Mouse (Mus musculus) c-Kit-positive CD71-negative TER-119-negative erythroid progenitor cells, embryonic 14.5 days (primary cell): Measurements from ENCODE around the gene Hspa12b.

ENCODE experiments used
- DNase-seq: peaks from one replicate; pipeline ENCODE4 v3.0.0-alpha.2; 2013; ENCODE audit warnings: low read depth

Hspa12b gene

DNA sequence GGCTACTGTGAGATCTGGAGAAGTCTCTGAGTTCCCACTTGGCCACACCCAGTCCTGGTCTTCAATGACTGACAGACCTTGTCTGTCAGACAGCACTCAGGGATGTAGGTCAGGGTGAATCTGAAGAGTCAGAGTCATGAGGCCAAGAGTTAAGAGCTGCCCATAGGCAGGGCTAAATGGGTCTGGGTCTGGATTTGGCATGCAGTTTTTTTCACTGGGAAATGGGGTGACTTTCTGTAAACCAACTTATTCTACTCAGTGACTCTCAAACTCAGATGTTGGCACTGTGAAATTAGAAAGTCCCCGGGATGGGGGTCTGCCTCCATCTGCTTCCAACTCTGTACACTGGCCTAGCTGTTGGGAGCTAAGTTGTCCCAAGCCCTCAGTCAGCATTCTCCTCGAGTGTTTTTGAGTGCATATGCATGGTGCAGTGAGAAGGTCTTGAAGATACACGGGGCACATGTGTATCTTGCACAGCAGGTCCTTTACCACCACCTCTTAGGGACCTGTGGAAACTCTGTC, 1.6 kb downstream of the Hspa12b start:
- DNase-seq: no peak

GRCm38 (mm10) chr2:131129836-131130235, 2.8 kb downstream of the Hspa12b start:
- DNase-seq: no peak

DNA sequence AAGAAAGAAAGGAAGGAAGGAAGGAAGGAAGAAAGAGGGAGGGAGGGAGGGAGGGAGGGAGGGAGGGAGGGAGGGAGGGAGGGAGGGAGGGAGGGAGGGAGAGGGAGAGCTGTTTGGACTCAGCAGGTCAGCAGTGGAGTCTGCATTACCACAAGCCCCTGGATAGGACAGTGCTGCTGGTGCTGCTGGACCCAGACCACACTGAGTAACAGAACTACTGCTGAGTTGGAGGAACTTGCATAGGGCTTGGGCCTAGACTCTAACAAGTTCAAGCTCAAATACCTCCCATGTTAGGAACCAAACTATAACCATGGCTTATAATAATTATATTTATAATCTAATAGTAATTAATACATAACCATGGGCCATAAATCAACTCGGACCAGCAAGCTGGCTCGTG, 3.8 kb downstream of the Hspa12b start:
- DNase-seq: no peak

- no peak for DNase-seq
Measured at GRCm38 (mm10) chr2:131132111-131132888, 5.2 kb downstream of the Hspa12b start.

DNA sequence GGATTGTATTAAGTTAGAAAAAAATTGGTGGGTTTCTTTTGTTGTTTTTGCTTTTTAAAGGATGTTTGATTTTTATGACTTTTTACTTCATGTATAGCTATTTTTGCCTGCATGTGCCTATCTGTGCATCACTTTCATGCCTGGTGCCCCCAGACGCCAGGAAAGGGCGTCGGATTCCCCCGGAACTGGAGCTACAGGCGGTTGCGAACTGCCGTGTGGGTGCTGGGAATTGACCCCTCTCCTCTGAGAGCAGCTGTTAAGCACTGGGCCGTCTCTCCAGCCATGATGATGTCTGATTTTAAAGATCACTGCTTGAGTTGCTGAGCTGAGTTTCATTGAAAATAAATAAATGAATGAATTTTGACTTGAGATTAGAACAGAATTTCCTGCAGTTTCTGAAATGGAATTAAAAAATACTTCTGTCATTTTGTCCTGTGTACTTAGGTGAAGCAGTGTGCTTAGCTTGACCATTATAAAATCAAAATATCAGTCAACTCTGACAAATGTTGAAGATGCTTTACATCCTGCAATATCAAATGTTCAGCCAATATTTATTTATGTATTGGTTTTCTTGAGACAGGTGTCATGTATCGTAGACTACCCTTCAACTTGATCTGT, 6.0 kb downstream of the Hspa12b start, which contains the start of gene Gm11037:
Gene Gm11037 (plus strand): TSS at position 568 of the 618 bp plus-strand sequence.
- DNase-seq: no peak

DNA sequence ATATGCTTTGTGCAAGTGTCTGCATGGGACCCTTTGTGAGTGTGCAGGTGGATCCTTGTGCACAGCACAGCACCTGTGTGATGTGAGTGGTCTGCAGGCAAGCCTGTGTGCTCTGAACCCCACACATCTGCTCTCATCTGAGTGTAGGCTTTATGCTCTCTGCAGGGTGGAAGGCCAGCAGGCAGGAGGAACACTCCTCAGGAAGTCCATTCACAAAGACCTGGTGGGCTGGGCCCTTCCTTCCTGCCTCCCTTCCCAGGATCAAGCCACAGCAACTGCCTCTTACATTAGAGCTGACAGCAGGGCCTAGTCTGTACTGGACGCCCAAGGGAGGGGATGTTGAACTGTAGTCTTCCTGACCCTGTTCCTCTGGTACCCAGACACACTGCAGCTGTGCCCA, 7.3 kb downstream of the Hspa12b start:
- no peak for DNase-seq

GRCm38 (mm10) chr2:131134826-131135400, 7.8 kb downstream of the Hspa12b start:
- no peak for DNase-seq

- DNase-seq: peak; percentile 31
Measured at GRCm38 (mm10) chr2:131135521-131136139, 8.6 kb downstream of the Hspa12b start.

DNA sequence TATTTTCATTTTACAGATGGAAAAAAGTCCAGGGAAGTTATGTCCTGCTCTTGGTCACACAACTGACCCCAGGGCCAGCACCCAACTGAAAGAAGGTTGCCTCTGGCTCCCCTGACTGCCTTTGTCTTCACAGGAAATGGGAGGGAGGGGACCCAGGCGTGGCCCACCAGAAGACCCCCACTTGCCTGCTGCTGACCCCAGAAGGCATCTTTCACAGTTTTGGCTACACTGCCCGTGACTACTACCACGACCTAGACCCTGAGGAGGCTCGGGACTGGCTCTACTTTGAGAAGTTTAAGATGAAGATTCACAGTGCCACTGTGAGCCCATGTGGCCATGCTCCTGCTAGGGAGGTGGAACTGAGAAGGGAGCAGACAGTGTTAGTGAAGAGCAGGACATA, 11.2 kb downstream of the Hspa12b start:
- DNase-seq: no peak

DNA sequence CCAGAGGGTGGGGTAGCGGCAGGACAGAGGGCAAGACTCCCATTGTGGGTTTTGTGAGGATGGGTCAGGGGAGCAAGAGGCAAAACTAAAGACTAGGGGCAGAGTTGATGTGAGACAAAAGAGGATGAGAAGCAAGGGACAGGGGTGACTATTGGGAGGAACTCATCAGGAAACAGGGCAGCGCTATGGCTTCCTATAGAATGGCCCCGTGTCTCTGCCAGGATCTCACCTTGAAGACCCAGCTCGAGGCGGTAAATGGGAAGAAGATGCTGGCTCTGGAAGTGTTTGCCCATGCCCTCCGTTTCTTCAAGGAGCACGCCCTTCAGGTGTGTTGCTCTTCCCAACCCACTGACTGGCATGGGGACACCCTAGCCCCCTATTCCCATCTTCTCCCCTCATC, 11.7 kb downstream of the Hspa12b start:
- no peak for DNase-seq

DNA sequence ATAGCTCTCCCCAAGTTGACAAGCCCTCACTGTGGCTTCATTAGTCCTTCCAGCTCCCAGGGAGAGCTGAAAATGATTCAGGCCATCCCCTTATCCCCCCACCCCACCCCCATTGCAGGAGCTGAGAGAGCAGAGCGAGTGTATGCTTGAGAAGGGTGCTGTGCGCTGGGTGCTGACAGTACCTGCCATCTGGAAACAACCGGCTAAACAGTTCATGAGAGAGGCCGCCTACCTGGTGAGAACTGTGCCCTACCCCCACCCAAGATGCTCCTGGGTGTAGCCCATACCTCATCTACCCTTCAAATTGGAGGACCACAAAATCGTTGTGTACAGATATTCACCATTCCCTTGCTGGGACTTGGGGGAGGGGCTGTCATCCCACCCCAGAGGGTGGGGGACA, 12.2 kb downstream of the Hspa12b start:
- no peak for DNase-seq

DNA sequence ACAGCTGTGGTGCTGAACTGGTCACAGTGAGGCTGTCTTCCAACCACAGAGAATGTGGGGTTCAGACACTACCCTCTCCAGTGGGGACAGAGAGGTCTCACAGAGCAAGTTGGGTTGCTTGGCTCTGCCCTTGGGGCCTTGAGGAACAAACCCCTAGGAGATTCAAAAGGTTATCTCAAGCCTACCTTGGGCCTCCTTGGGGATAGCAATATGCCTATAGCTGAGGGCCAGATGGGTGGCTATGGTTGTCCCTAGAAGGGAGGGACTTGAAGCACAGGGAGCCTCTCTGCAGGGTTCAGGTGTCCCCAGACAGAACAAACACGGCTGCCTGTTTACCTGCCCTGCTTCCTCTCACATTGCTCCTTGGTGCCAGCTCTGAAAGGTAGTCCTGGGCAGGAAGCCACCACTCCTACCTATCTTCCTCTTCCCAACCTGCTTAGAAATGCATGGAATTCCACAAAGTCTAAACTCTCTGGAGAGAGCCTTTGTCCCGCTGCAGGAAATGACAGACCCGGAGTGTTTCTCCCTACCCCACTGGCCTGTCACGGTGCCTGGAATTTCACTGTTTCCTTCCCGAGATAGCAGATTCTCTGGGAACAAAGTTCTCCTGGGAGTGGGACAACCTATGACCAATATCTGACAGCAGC, 12.9 kb downstream of the Hspa12b start:
- DNase-seq: no peak

DNA sequence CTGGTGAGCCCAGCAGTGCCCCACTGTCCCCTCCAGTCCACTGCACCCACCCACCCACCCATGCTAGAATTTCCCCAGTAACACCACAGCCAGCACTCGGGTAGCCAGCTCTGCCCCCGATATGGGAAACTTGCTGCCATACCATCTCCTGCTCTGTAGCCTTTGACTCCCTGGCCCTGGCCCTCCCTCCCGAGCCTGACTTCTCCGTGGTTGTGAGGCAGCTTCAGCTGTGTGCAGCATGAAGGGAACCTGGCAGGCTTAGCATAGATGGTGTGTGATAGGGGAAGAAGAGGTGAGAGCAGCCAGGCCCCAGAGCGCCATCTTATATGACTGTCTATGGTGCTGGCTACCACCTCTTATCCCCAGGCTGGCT, 13.4 kb downstream of the Hspa12b start:
- no peak for DNase-seq

- DNase-seq: no peak
Measured at GRCm38 (mm10) chr2:131141336-131141986, 14.4 kb downstream of the Hspa12b start.

- DNase-seq: no peak
Measured at GRCm38 (mm10) chr2:131142592-131142991, 15.5 kb downstream of the Hspa12b start.

DNA sequence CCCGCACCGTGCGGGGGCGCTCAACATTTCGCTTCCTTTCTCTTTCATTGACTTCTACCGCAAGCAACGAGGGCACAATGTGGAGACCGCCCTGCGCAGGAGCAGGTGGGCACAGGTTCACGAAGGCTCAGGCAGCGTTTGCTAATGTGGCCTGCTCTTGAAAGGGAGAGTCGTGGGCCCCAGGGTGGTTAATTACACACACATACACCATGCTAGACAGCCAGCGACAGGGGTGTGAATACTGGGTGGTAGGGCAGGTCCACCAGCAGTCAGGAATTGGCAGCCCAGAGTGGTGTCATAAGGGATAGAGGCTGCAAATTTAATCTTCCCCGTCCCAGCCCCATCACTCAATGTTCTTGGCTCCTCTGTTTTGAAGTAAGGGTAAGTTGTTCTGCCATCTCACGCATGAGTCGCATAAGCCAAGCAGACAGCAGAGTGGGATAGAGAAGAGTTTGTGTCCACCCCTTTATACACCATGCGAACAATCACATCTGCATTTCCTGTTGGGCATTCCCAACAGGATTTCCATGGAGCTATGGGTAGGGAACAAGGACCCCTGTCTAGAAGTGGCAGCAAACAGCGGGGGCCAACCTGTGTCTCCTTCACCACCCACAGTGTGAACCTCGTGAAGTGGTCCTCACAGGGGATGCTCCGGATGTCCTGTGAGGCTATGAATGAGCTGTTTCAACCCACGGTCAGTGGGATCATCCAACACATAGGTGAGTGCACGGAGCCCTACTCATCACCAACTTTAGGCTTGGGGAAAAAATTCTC, 16.1 kb downstream of the Hspa12b start:
- DNase-seq: no peak

DNA sequence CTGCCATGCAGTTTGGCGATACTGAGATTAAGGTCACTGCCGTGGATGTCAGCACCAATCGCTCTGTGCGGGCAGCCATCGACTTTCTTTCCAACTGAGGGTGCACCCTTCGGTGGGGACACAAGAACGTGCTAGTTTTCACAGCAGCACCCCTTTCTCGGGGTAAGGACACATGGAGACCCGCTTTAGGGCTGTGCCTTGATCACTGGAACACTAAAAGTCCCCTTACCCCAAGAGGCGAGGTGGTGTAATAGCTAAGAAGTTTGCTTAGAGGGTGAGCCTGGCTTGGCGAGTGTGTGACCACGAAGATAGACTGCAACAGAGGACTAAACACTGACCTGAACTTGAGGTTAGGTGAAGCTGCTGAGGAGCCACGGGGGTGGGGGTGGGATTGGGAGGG, 18.0 kb downstream of the Hspa12b start:
- no peak for DNase-seq

- no peak for DNase-seq
Measured at GRCm38 (mm10) chr2:131145536-131145935, 18.5 kb downstream of the Hspa12b start.

DNA sequence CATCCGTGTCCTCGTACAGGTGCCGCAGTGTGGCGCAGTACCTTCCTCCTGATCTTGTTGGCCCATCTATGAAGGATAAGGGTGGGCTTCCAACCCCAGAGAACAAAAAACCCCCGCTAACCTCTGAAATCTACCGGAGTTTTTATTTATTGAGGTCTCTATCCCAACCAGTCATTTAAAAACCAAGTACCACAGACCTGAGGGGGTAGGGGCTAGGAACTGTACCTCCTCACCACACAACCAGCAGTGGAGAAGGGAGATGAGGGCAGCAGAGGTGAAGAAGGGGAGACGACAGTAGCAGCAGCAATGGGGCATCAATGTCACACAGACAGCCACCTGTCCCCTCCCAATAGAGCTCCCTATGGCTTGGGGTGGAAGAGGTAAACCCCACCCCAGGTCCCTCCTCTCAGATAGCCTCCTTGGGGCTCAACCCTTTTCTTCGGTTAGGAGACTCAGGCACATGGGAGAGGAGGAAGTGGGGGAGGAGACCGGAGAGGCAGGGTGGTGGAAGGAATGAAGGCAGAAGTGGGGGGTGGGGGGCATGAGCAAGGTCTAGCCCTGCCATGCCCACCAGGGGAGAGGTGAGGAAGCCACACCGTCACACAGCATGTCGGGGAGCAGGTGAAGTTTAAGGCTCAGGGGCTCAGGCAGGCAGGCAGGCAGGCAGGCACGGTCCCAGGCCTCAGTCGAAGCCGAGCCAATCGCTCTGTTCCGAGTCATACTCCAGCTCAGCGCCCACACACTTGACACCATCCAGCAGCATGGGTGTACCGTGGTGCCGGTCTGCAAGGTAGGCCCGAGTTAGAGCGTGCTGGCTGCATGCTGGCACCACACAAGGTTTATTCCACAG, 19.3 kb downstream of the Hspa12b start:
- no peak for DNase-seq

- no peak for DNase-seq
Measured at GRCm38 (mm10) chr2:131147043-131147365, 19.9 kb downstream of the Hspa12b start.
